Mouse (Mus musculus): ENCODE results near the gene Zar1l.

GRCm38 (mm10) chr5:150541302-150541701, 23.3 kb upstream of the Zar1l start:
- TF ChIP-seq CTCF (IDR thresholded peaks at IDR 0.05; ENCODE audit: extremely low read depth, insufficient read length, insufficient replicate concordance, low read depth, low read length) = no peak
- TF ChIP-seq POLR2A (IDR thresholded peaks at IDR 0.05; ENCODE audit: low read depth, low read length) = no peak

Measured in small intestine, adult 2 months (tissue).